Mouse (Mus musculus): Measurements from ENCODE around the gene Rexo1. TPM values are rescaled to one million over a fixed set of nuclear protein-coding genes. Genes with fewer than 3 reads are reported as not detected.

The Rexo1 gene
- polyA plus RNA-seq, 1 experiment, result 62.7 TPM

DNA sequence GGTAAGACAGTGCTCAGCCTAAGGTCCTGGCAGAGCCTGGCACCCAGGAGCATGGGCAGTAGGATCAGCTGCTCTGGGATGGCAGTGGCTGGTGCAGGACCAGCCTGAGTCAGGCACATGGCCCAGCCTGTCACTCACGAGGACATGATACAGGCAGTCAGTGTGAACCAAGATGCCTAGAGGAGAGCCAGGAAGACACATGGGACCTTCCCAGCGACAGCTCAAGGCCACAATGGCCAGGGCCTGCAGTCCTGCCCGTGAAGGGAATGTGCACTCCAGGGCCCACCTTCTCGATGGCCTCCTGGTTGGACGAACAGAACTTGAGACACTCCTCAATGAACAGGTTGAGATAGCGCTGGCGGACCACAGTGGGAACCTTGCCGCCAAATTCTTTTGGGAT is 15.8 kb downstream of the Rexo1 start:
- TF ChIP-seq POLR2A (IDR thresholded peaks at IDR 0.05; ENCODE audit: borderline replicate concordance, extremely low read depth, low read depth, low read length), result no peak
- TF ChIP-seq CTCF (IDR thresholded peaks at IDR 0.05; ENCODE audit: insufficient read depth, low read length), result no peak
- H3K4me3 ChIP-seq (replicated peaks; ENCODE audit: extremely low read depth, low read depth, low read length), result no peak overlapping the region
- DNase-seq, result no peak
- H3K4me1 ChIP-seq (ENCODE audit: control insufficient read depth, insufficient read depth, low read length), result no peaks in the 10 kb centered on the region
- 85% methylated on average over 8 of the region's 8 CpGs for WGBS

DNA sequence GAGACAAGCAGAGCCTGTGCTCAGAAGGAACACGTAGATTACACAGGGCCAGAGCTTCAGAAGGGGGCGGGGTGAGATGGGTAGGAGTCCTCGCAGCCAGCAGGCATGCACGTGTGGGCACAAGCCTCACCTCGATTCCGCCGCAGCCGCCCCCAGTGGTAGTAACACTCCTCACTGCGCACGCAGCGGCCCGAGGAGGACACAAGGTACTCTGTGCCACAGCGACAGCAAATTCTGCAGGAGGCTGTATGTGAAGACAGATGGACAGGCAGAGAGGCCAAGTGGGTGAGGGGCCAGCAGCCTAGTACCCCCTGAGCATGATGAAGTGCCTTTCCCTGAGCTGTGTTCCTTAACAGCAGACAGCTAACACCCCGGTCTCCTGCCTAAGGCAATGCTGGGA is 17.5 kb downstream of the Rexo1 start:
- no peak overlapping the region for H3K4me3 ChIP-seq (replicated peaks; ENCODE audit: extremely low read depth, low read depth, low read length)
- WGBS, result 94% methylated on average over 14 of the region's 14 CpGs
- H3K4me1 ChIP-seq (ENCODE audit: control insufficient read depth, insufficient read depth, low read length), result no peaks in the 10 kb centered on the region
- no peak for TF ChIP-seq CTCF (IDR thresholded peaks at IDR 0.05; ENCODE audit: insufficient read depth, low read length)
- no peak for TF ChIP-seq POLR2A (IDR thresholded peaks at IDR 0.05; ENCODE audit: borderline replicate concordance, extremely low read depth, low read depth, low read length)
- DNase-seq, result no peak

GRCm38 (mm10) chr10:80539493-80539892 is 21.9 kb downstream of the Rexo1 start:
- Histone ChIP-seq H3K4me1 (ENCODE audit: control insufficient read depth, insufficient read depth, low read length) (no peaks in the 10 kb centered on the region; the same call in 1 of the 2 replicates), H3K4me3 (replicated peaks; ENCODE audit: extremely low read depth, low read depth, low read length) (no peak overlapping the region)
- WGBS, result 22% methylated on average over 5 of the region's 5 CpGs
- DNase-seq, result no peak
- no peak for TF ChIP-seq POLR2A (IDR thresholded peaks at IDR 0.05; ENCODE audit: borderline replicate concordance, extremely low read depth, low read depth, low read length)

DNA sequence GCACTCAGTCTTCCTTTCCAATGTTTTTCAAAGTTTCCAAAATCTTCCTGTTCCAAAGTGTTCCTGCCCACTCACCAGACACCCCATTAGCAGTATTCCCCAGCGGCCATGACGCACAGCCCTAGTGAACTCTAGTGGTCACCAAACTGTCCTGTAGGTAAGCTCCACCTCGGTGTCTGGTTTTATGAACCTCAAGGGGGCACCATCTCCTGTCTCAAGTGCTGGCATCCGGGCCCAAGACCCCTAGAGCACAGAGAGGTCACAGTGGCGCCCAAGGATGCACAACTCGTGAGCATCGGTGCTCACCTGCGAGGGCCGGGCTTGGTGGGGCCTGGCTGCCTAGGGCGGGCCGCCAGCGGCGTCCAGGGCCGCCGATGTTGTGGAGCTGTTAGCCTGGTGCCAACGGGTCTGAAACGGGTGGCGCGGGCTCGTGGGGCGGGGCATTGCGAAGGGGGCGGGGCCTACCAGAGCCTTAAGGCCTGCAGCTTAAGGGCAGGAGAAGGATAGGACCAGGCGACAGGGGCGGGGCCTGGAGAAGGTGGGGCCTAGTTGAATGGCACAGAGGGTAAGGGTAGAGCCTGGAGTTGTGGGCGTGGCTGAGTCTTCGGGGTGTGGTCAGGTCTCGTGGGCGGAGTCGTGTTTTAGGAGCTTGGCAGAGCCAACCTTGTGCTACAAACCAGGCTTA is 22.5 kb downstream of the Rexo1 start, which contains the start of gene Atp8b3:
Gene Atp8b3 (minus strand): TSS at position 415 of the 685 bp plus-strand sequence.
- 4% methylated on average over 30 of the region's 30 CpGs for WGBS
- no peak within 1 kb of the TSS for H3K4me3 ChIP-seq (replicated peaks; ENCODE audit: extremely low read depth, low read depth, low read length)

DNA sequence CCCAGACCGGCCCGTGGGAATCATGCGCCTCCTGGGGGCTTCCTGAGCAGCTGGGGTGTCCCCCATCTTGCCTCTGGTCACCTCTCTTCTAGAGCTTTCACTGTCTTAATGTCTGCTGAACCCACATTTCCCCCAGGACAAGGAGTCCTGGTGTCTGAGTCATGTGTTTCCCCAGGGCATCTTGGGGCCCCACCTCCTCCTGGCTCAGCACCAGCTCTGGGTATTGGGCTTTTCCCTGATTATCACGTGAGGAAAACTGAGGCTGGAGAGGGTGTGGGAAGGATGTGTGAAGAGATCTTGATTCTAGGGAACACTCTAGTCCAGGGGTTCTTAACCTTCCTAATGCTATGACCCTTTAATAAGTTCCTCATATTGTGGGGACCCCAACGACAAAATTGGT is 23.2 kb downstream of the Rexo1 start:
- no peak for DNase-seq
- Histone ChIP-seq H3K4me3 (replicated peaks; ENCODE audit: extremely low read depth, low read depth, low read length) (no peak overlapping the region), H3K4me1 (ENCODE audit: control insufficient read depth, insufficient read depth, low read length) (no peaks in the 10 kb centered on the region; the same call in 1 of the 2 replicates)
- WGBS, result 35% methylated on average over 5 of the region's 5 CpGs
- TF ChIP-seq CTCF (IDR thresholded peaks at IDR 0.05; ENCODE audit: insufficient read depth, low read length) (no peak), POLR2A (IDR thresholded peaks at IDR 0.05; ENCODE audit: borderline replicate concordance, extremely low read depth, low read depth, low read length) (no peak)

More for the DNA sequence above, 22.5 kb downstream of the Rexo1 start, which contains the start of gene Atp8b3:
- DNase-seq, result peak; percentile 77
- TF ChIP-seq POLR2A (IDR thresholded peaks at IDR 0.05; ENCODE audit: borderline replicate concordance, extremely low read depth, low read depth, low read length) (no peak), CTCF (IDR thresholded peaks at IDR 0.05; ENCODE audit: insufficient read depth, low read length) (no peak)
- no peaks in the 10 kb centered on the region; the same call in 1 of the 2 replicates for H3K4me1 ChIP-seq (ENCODE audit: control insufficient read depth, insufficient read depth, low read length)

DNA sequence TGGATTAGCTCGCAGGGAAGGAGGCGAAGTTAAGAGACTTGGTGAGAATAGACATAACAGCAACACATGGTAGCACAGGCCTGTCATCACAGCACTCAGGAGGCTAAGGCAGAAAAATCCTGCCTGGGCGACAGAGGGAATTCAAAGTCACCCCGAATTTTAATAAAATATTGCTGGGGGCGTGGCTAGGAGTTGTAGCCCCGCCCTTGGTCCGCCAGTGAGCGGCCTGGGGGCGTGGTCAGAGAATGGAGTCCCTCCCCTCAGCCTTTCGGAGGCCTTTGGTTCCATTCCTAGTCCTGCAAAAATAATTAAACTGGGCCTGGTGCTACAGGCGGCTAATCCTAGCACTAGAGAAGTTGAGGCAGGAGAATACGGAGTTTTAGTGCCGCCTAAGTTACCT is 25.6 kb downstream of the Rexo1 start:
- WGBS, result 28% methylated on average over 13 of the region's 13 CpGs
- no peak for DNase-seq
- H3K4me1 ChIP-seq (ENCODE audit: control insufficient read depth, insufficient read depth, low read length), result no peaks in the 10 kb centered on the region; the same call in 1 of the 2 replicates
- TF ChIP-seq CTCF (IDR thresholded peaks at IDR 0.05; ENCODE audit: insufficient read depth, low read length), result no peak
- no peak for TF ChIP-seq POLR2A (IDR thresholded peaks at IDR 0.05; ENCODE audit: borderline replicate concordance, extremely low read depth, low read depth, low read length)
- no peak overlapping the region for H3K4me3 ChIP-seq (replicated peaks; ENCODE audit: extremely low read depth, low read depth, low read length)

GRCm38 (mm10) chr10:80535071-80535470 is 26.3 kb downstream of the Rexo1 start:
- H3K4me1 ChIP-seq (ENCODE audit: control insufficient read depth, insufficient read depth, low read length), result no peaks in the 10 kb centered on the region; the same call in 1 of the 2 replicates
- TF ChIP-seq CTCF (IDR thresholded peaks at IDR 0.05; ENCODE audit: insufficient read depth, low read length) (no peak), POLR2A (IDR thresholded peaks at IDR 0.05; ENCODE audit: borderline replicate concordance, extremely low read depth, low read depth, low read length) (no peak)
- 9% methylated on average over 14 of the region's 14 CpGs for WGBS
- H3K4me3 ChIP-seq (replicated peaks; ENCODE audit: extremely low read depth, low read depth, low read length), result no peak overlapping the region
- no peak for DNase-seq

DNA sequence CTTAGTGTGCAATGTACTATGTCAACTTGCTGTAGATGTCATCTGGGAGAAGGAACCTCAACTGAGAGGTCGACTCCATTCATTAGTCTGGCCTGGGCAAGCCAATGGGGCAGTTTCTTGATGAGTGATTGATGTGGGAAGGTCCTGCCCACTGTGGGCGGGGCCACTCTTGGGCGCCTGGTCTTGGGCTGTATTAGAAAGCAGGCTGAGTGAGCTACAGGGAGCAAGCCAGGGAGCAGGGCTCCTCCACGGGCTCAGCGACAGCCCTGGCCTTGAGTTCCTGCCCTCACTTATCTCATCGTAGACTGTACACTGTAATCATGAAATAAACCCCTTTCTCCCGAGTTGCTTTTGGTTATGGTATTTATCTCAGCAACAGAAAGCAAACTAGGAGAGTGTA is 27.7 kb downstream of the Rexo1 start:
- Histone ChIP-seq H3K4me3 (replicated peaks; ENCODE audit: extremely low read depth, low read depth, low read length) (no peak overlapping the region), H3K4me1 (ENCODE audit: control insufficient read depth, insufficient read depth, low read length) (no peaks in the 10 kb centered on the region; the same call in 1 of the 2 replicates)
- WGBS, result 15% methylated on average over 7 of the region's 7 CpGs
- TF ChIP-seq CTCF (IDR thresholded peaks at IDR 0.05; ENCODE audit: insufficient read depth, low read length) (no peak), POLR2A (IDR thresholded peaks at IDR 0.05; ENCODE audit: borderline replicate concordance, extremely low read depth, low read depth, low read length) (no peak)
- DNase-seq, result no peak

GRCm38 (mm10) chr10:80532783-80533182 is 28.6 kb downstream of the Rexo1 start:
- TF ChIP-seq POLR2A (IDR thresholded peaks at IDR 0.05; ENCODE audit: borderline replicate concordance, extremely low read depth, low read depth, low read length), result no peak
- TF ChIP-seq CTCF (IDR thresholded peaks at IDR 0.05; ENCODE audit: insufficient read depth, low read length), result no peak
- no peaks in the 10 kb centered on the region for H3K4me1 ChIP-seq (ENCODE audit: control insufficient read depth, insufficient read depth, low read length)
- WGBS, result 76% methylated on average over 11 of the region's 11 CpGs
- no peak for DNase-seq
- no peak overlapping the region for H3K4me3 ChIP-seq (replicated peaks; ENCODE audit: extremely low read depth, low read depth, low read length)

DNA sequence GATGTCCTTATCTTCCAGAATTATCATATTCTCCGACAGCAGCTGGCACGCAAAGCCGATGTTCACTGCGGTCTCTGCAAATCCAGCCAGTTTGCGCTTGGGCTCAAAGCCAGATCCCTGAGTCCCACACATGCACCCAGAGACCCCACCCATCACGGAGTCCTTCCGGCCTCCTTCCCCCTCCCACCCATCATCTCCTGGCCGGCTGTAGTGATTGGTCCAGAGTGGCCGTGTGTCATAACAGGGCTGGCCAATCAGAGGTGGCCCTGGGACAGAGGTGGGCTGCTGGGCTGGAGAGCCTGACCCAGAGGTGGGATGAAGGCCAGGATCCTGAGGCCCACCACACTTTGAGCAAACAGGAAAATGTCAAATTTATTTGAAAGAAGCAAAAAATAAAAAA is 35.2 kb downstream of the Rexo1 start:
- DNase-seq, result no peak
- Histone ChIP-seq H3K4me3 (replicated peaks; ENCODE audit: extremely low read depth, low read depth, low read length) (no peak overlapping the region), H3K4me1 (ENCODE audit: control insufficient read depth, insufficient read depth, low read length) (no peaks in the 10 kb centered on the region)
- 26% methylated on average over 9 of the region's 9 CpGs for WGBS
- TF ChIP-seq POLR2A (IDR thresholded peaks at IDR 0.05; ENCODE audit: borderline replicate concordance, extremely low read depth, low read depth, low read length) (no peak), CTCF (IDR thresholded peaks at IDR 0.05; ENCODE audit: insufficient read depth, low read length) (no peak)

Measured in lung, adult 2 months (tissue).